Mouse (Mus musculus): ENCODE data around the gene Gpr132. TPM values are rescaled to one million over a fixed set of nuclear protein-coding genes. Genes with fewer than 3 reads are reported as not detected.
A peak's percentile ranks its signal among the peaks of the same experiment; 100 is the strongest.
"Not testable (repeated sequence)": the region's sequence is repeated elsewhere in the genome, so short reads cannot be mapped to it uniquely, and the experiment has no call there.

Gpr132 gene
- total RNA-seq, 2 experiments from 2014 or later: 1.1 to 1.2 TPM

GRCm38 (mm10) chr12:112853050-112853729 is 14.8 kb downstream of the Gpr132 start:
- no peak for DNase-seq

- peak; percentile 46 for DNase-seq
These were observed 16.9 kb downstream of the Gpr132 start for GRCm38 (mm10) chr12:112851116-112851515.

- no peak for DNase-seq
These were observed 17.7 kb downstream of the Gpr132 start for GRCm38 (mm10) chr12:112850344-112850743.

- no peak for DNase-seq
These were observed 18.6 kb downstream of the Gpr132 start for GRCm38 (mm10) chr12:112849235-112850022.

- no peak for DNase-seq
These were observed 20.1 kb downstream of the Gpr132 start for GRCm38 (mm10) chr12:112847880-112848279.

- peak; percentile 95 for DNase-seq
These were observed 24.2 kb downstream of the Gpr132 start for GRCm38 (mm10) chr12:112843803-112844202.

GRCm38 (mm10) chr12:112842128-112842527 is 25.9 kb downstream of the Gpr132 start:
- not testable (repeated sequence) for DNase-seq

GRCm38 (mm10) chr12:112841338-112841892 is 26.6 kb downstream of the Gpr132 start:
- DNase-seq: not testable (repeated sequence)

- DNase-seq: no peak
These were observed 27.6 kb downstream of the Gpr132 start for GRCm38 (mm10) chr12:112840209-112841086.

- no peak for DNase-seq
These were observed 33.0 kb downstream of the Gpr132 start for GRCm38 (mm10) chr12:112835046-112835445.

- no peak for DNase-seq
These were observed 34.5 kb downstream of the Gpr132 start for GRCm38 (mm10) chr12:112833527-112833926.

GRCm38 (mm10) chr12:112832411-112832810 is 35.6 kb downstream of the Gpr132 start:
- DNase-seq: no peak

GRCm38 (mm10) chr12:112830570-112830969 is 37.5 kb downstream of the Gpr132 start:
- DNase-seq: no peak

- DNase-seq: no peak
These were observed 37.9 kb downstream of the Gpr132 start for GRCm38 (mm10) chr12:112830141-112830540.

GRCm38 (mm10) chr12:112829244-112829864 is 38.7 kb downstream of the Gpr132 start, which contains the start of gene Cdca4:
TSS of gene Cdca4 (minus strand) at chr12:112829423.
- DNase-seq: peak; percentile 99

GRCm38 (mm10) chr12:112828501-112829243 is 39.4 kb downstream of the Gpr132 start:
- no peak for DNase-seq

GRCm38 (mm10) chr12:112825901-112826300 is 42.1 kb downstream of the Gpr132 start:
- no peak for DNase-seq

GRCm38 (mm10) chr12:112823221-112823620 is 44.8 kb downstream of the Gpr132 start:
- DNase-seq: no peak

GRCm38 (mm10) chr12:112822676-112823075 is 45.4 kb downstream of the Gpr132 start:
- peak; percentile 35 for DNase-seq

GRCm38 (mm10) chr12:112821974-112822373 is 46.1 kb downstream of the Gpr132 start:
- DNase-seq: no peak

GRCm38 (mm10) chr12:112821216-112821615 is 46.8 kb downstream of the Gpr132 start:
- DNase-seq: peak; percentile 47
